Mouse (Mus musculus) layer of hippocampus, adult 18-20 months (tissue): Measurements from ENCODE around the gene Nat14. TPM values are rescaled to one million over a fixed set of nuclear protein-coding genes. Genes with fewer than 3 reads are reported as not detected.
"Not testable (repeated sequence)": the region's sequence is repeated elsewhere in the genome, so short reads cannot be mapped to it uniquely, and the experiment has no call there.

ENCODE experiments used
- DNase-seq, 2 experiments: peaks; one replicate each; pipeline ENCODE4 v3.0.0; 2022; ENCODE audit warnings: low spot score in 2 of 2
- long read RNA-seq: library from polyadenylated mRNA; stranded (forward); transcript quantifications from one replicate; pipeline ENCODE4 v2.0.0, GENCODE M21; 2021
- total RNA-seq, 2 experiments: library from RNA; stranded (reverse); gene quantifications; 2 replicates each; pipeline ENCODE4 v1.2.3; 2021

Gene Nat14
- 100 to 1,000 TPM; 114 to 119 TPM for total RNA-seq
- long read RNA-seq, transcript Nat14-201 (3 exons, 1,612 nt): major isoform, 20 of 85 reads
- long read RNA-seq, transcript Nat14-205 (2 exons, 476 nt): minor isoform, 8 of 85 reads
- long read RNA-seq, transcript Nat14-204 (3 exons, 1,415 nt): minor isoform, 12 of 85 reads
- long read RNA-seq, partial matches to known transcripts: 22 of 85 reads
- long read RNA-seq, other reads (novel, unspliced or antisense): 23 of 85 reads

DNA sequence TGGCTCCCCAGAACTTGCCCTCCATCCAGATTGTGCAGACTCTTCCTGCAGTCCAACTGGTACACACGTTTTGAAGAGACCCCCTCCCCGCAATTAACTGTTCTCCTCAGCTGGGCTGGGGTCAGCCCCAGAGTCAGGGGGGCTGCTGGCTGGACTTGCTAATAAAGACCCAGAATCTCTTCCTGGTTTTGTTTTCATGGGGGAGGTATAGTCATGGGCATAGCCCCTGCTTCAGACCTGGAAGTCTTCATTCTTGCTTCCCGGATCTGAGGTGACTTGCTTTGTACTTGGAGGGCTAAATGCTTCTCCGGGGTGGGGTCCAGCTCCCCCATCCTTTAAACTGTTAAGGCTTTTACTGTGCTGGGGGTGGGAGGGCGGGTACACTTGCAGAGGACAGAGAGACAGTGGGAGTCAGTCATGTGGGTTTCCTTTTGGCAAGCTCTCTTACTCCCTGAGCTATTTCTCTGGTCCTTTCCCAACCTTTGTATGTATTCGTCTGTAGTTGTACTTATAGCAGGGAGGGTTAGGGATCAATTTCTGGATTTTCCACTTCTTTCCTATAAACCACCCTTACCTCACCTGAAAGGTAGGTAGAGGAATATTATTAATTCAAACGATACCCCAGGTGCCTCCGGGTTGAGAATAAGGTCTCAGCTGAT, at the start of gene Nat14:
Gene Nat14, plus strand, starts transcription at position 205 of the 659 bp plus-strand sequence.
- no peak for DNase-seq

GRCm38 (mm10) chr7:4876753-4877221, 45.0 kb upstream of the Nat14 start, which contains the start of gene Isoc2a:
Gene Isoc2a (plus strand): TSS chr7:4877153.
- peak; percentile 85 to 91 for DNase-seq

GRCm38 (mm10) chr7:4877226-4877625, 44.6 kb upstream of the Nat14 start:
- DNase-seq: no peak

- no peak for DNase-seq
Observed at GRCm38 (mm10) chr7:4878186-4878585, 43.6 kb upstream of the Nat14 start.

DNA sequence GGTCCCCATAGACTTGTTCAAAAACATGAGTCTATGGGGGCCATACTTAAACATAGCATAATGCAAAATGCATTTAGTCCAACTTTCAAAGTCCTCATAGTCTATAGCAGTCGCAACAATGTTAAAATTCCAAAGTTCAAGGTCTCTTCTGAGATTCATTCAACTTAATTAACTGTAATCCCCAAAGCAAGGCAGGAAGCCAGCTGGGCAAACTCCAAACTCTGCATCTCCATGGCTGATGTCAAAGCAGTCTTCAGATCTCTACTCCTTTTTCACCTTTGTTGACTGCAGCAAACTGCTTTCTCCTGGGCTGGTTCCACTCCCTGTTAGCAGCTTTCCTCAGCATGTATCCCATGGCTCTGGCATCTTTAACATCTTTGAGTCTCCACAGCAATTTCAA, 42.8 kb upstream of the Nat14 start:
- DNase-seq: not testable (repeated sequence)

GRCm38 (mm10) chr7:4886680-4887079, 35.1 kb upstream of the Nat14 start:
- no peak for DNase-seq

DNA sequence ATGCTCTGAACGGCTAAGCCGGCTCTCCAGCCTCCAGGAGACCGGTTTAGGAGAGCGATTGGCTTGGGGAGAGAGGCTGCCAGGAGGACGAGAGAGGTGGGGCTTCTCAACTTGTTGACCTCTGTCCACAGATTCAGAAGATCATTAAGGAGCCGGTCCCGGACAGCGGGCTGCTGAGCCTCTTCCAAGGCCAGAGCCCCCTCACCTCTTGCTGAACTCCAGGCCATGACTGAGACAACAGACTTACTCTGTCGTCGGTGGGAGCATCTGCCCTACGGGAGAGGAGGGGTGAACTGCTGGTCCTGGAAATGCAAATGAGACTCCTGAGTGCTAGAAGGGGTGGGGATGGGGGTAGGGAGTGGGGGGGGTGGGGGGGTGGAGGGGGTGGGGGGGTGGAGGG, 26.6 kb upstream of the Nat14 start:
- no peak for DNase-seq

DNA sequence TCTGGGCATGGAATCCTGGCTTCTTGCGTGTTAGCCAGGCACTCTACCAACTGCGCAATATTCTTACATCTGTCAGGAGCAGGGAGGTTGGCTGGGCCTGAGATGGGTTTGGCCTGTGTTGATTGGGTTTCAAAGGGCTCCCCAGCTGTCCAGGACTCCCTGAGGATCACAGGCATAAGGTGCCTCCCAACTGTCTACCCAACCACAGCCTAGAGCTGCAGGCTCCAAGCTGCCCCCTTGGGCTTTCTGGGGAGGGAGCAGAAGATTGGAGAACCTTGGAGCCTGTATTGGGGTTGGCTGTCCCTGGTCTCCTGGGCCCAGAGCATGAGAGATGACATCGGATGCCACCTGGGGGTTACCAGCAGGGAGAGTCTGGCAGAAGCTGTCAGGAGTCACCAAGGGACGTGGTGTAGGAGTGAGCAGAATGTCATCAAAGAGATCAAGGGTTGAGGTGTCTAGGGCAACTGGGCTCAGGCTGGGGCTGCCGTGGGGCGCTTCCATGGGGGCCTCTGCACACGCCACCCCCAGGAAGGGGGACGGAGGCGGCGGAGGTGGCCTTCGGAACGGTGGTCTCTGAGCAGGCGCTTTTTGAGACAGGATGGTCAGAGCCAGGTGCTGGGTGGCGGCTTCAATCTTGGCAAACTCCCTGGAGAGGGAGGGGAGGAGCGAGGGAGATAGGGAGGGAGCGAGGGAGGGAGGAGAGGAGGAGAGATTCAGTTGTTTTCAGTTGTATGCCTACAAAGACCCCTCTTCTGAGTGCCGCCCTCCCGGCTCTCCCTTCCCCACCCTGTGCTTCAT, 22.8 kb upstream of the Nat14 start:
- DNase-seq: no peak

GRCm38 (mm10) chr7:4899649-4900522, 21.9 kb upstream of the Nat14 start:
- DNase-seq: no peak

DNA sequence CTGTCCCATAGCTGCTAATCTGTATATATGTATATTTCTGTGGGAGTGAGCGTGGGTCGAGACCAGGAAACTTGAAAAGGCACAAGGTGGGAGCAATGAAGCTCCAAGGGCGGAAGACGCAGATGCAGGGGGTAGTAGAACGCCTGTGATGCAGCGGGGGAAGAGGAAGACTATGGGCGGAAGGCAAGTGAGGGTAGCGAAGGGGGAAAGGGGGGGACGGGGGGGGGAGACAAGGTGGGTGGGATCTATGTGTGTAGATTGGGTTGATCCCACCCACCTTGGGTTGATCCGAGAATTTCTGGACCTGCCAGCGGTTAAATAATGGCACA, 21.3 kb upstream of the Nat14 start:
- no peak for DNase-seq

DNA sequence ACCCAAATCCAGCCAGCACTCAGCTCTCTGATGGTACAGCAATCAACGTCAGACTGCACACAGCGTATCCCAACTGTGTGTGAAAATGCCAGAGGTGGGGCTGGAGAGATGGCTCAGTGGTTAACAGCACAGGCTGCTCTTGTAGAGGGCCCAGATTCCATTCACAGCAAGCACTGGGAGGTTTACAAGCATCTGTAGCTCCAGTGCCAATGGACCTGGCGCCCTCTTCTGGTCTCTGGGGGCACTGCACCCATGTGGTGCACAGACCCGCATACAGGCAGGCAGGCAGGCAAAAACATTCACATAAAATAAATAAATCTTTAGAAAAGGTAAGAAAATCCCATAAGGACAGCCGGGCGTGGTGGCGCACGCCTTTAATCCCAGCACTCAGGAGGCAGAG, 20.7 kb upstream of the Nat14 start:
- DNase-seq: no peak

- DNase-seq: no peak
Observed at GRCm38 (mm10) chr7:4902404-4902803, 19.4 kb upstream of the Nat14 start.

GRCm38 (mm10) chr7:4906466-4906950, 15.3 kb upstream of the Nat14 start, which contains the start of gene Gm36210:
Gene Gm36210 (minus strand): TSS chr7:4906516.
- DNase-seq: no peak

DNA sequence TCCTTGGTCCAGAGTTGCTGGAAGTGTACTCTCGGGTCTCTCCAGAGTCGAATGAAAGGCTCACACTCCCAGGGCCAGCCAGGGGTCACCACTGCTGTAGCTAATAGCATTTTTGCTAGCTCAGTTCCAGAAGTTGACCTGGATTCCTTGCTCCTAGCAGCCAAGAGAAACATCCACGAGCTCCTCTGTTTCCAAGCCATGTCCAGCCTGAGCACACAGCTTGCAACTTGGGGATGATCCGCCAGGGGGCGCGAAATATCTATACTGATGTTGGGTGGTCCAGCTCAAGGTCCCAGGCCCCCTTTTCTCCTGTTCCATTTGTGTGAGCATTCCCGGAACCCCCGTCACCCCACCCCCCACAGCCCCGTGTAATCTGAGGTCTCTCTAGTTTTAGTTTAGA, 10.3 kb upstream of the Nat14 start:
- peak in 1 of 2 experiments; percentile 66 for DNase-seq

GRCm38 (mm10) chr7:4912248-4912647, 9.6 kb upstream of the Nat14 start:
- DNase-seq: no peak

DNA sequence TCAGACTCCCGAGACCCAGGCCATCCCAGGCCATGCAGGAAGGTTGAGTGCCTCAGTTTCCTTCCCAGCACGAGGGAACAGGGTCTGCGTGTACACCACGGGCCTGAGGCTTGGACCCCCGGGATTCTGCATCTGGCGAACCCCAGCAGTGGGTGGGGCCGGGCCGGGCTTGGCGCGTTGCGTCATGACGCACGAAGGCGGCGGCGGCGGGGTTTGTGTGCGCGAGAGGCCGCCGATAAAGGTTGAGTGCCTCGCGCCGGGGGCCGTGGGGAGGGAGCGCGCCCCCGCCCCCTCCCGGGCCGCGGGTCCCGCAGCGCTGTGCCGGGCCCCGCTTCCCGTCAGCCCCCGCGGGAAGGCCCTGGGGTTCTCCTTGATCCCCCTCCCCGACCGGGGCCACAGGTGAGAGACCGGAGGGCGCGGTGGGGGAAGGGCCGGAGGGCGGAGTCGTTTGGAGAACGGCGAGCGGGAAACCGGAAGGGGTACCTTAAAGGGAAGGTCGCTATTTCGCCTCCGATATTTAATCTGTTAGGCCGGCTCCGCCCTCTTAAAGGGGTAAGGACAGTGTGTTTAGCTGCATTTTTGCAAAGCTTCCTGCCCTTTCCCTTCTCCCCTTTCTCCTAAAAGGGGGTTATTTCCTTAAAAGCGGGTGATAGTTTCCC, 6.7 kb upstream of the Nat14 start, which contains the start of gene Zfp628:
Gene Zfp628, plus strand, starts transcription at position 211 of the 659 bp plus-strand sequence.
- peak; percentile 92 to 97 for DNase-seq

- peak in 1 of 2 experiments; percentile 55 for DNase-seq
Observed at GRCm38 (mm10) chr7:4915669-4916416, 6.0 kb upstream of the Nat14 start.

DNA sequence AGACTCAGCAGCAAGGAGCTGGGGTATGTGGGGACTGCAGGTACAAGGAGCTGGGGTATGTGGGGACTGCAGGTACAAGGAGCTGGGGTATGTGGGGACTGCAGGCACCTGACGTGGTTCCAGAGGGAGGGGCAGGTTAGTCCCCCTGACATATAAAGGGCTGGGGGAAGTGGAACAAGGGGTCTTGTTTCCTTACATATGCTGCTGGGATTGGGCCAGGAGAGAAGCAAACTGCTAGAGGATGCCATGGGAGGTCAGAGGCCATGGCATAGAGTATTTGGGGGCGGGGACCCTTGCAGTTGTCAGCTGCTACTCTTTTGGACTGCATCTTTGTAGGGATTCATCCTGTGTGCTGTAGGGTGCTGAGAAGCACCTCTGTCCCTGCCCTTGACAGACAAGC, 4.3 kb upstream of the Nat14 start:
- DNase-seq: no peak

DNA sequence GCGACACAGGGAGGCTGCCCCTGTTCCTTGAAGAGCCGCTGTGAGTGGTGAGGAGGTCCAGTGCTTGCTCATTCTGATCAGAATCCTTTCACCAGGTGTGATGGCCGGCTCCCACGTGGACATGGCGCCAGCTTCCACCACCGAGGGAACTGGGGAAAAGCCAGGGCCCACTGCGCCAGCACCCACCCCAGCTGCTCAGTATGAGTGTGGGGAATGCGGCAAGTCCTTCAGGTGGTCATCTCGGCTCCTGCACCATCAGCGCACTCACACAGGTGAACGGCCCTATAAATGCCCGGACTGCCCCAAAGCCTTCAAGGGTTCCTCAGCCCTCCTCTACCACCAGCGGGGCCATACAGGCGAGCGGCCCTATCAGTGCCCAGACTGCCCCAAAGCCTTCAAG, 3.1 kb upstream of the Nat14 start:
- no peak for DNase-seq

DNA sequence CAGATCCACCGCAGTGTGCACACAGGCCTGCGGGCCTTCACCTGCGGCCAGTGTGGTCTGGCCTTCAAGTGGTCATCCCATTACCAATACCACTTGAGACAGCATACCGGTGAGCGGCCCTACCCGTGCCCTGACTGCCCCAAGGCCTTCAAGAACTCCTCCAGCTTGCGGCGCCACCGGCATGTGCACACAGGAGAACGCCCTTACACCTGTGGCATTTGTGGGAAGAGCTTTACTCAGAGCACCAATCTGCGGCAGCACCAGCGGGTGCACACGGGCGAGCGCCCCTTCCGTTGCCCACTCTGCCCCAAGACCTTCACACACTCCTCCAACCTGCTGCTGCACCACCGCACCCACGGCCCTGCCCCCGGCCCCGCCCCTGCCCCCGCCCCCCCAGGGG, 2.7 kb upstream of the Nat14 start:
- DNase-seq: no peak
